9 mouse cellular contexts compared by ENCODE assay signal in the genomic region with DNA sequence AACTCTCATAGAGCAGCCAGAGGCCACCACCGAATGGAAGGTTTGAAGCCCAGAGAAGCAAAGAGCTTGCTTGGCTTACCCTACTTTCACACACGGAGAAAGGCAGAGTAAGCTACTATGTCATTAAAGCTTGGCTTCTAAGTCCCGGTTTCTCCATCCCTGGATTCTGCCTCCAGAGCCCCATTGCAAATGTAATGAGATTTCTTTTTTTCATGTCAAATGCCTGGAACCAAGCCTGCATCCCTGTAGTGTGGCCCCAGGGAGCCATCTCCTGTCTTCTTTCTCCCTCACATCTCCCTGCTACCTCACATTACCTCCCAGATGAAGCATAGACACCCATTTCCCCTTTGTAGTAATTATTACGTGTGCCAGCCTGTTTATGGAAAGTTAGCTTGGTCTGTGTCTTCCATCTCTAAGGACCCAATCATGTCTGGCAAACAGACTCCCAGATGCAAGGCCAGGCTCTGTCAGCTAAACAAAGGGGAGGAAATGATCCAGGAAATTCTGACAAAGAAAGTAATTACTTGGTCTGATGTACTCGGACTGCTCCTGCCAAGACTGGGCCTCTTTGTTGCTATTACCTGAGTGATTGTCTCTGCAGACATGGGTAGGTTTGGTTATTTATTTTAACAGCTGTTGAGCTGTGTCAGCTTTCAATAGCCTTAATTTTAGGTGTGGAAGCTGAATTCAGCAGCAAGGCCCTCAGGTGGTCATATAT. TPM values are rescaled to one million over a fixed set of nuclear protein-coding genes. Genes with fewer than 3 reads are reported as not detected.
DNase-seq lines count a peak whose midpoint lies in the region; ATAC-seq lines count a peak whose summit lies in the region.
"Had no signal": no experiment of that assay in that cellular context is flagged by ENCODE, and none has a peak within 500 bp of the region (broad histone marks: within the 10 kb centered on the region; RNA-seq: fewer than 3 reads in every experiment).

No protein-coding gene starts in this region.

- H3K27ac ChIP-seq in forebrain, embryonic 13.5 days, result peak overlapping the region; percentile 19
- H3K27ac ChIP-seq in forebrain, embryonic 12.5 days, result no peak overlapping the region
- H3K27ac ChIP-seq: embryonic facial prominence, embryonic 13.5 days had no signal

- peak; percentile 59 for DNase-seq in Muller cell, postnatal 12 days (ENCODE audit: inconsistent ontology term)
- peak; percentile 19 to 38 for DNase-seq in heart, postnatal 10 days
- peak; percentile 66 for DNase-seq in lung, postnatal 10 days
- DNase-seq in adrenal gland, postnatal 10 days, result no peak
- no peak for DNase-seq in layer of hippocampus, adult 11-12 months (ENCODE audit: low spot score)

- no peaks in the 10 kb centered on the region for H3K9me3 ChIP-seq in forebrain, embryonic 13.5 days (replicated peaks)
- no peaks in the 10 kb centered on the region for H3K9me3 ChIP-seq in forebrain, embryonic 12.5 days
- H3K9me3 ChIP-seq: embryonic facial prominence, embryonic 13.5 days had no signal

- WGBS in forebrain, embryonic 13.5 days, result 44% methylated on average over 5 of the region's 5 CpGs
- 55% methylated on average over 5 of the region's 5 CpGs for WGBS in forebrain, embryonic 12.5 days

- no peak for ATAC-seq in forebrain, embryonic 13.5 days
- no peak for ATAC-seq in forebrain, embryonic 12.5 days (ENCODE audit: low FRiP score)
- no peak for ATAC-seq in activated CD4-positive, CD25-positive, alpha-beta regulatory T cell, adult 4 months

- H3K4me3 ChIP-seq in forebrain, embryonic 13.5 days, result no peak overlapping the region
- no peak overlapping the region for H3K4me3 ChIP-seq in forebrain, embryonic 12.5 days (replicated peaks)
- H3K4me3 ChIP-seq: embryonic facial prominence, embryonic 13.5 days had no signal

- intact Hi-C loops in heart, postnatal 10 days (cut with DNase I), result loop anchor here (10.0 kb wide), 1 partner anchor 88 kb away; the partner anchor contains the start of gene Mboat2

- no peaks in the 10 kb centered on the region for H3K27me3 ChIP-seq in forebrain, embryonic 13.5 days
- H3K27me3 ChIP-seq in forebrain, embryonic 12.5 days, result no peaks in the 10 kb centered on the region
- H3K27me3 ChIP-seq: embryonic facial prominence, embryonic 13.5 days had no signal

- H3K9ac ChIP-seq in forebrain, embryonic 13.5 days, result no peak overlapping the region
- H3K9ac ChIP-seq in forebrain, embryonic 12.5 days, result no peak overlapping the region
- H3K9ac ChIP-seq: embryonic facial prominence, embryonic 13.5 days had no signal

- no peak overlapping the region for H3K4me2 ChIP-seq in forebrain, embryonic 13.5 days
- H3K4me2 ChIP-seq in forebrain, embryonic 12.5 days, result no peak overlapping the region
- H3K4me2 ChIP-seq: embryonic facial prominence, embryonic 13.5 days had no signal

- H3K4me1 ChIP-seq in forebrain, embryonic 13.5 days, result peaks cover 14% of the 10 kb centered on the region
- peaks cover 19% of the 10 kb centered on the region for H3K4me1 ChIP-seq in forebrain, embryonic 12.5 days
- H3K4me1 ChIP-seq: embryonic facial prominence, embryonic 13.5 days had no signal

- no peaks in the 10 kb centered on the region for H3K36me3 ChIP-seq in forebrain, embryonic 13.5 days (ENCODE audit: poor library complexity, severe bottlenecking)
- no peaks in the 10 kb centered on the region for H3K36me3 ChIP-seq in forebrain, embryonic 12.5 days (replicated peaks)
- H3K36me3 ChIP-seq: embryonic facial prominence, embryonic 13.5 days had no signal

RNA-seq across cellular contexts. Expression of gene Rrm2, which starts 38.7 kb away (rescaled TPM):
- polyA plus RNA-seq in forebrain, embryonic 13.5 days (2015; fragmentation: Nextera tagmentation; extraction: Ambion mirVana), result 405 and 421 TPM in 2 replicates
- 525 and 536 TPM in 2 replicates for polyA plus RNA-seq in forebrain, embryonic 12.5 days (2016; fragmentation: Nextera tagmentation; extraction: Ambion mirVana)
- 10 to 100 TPM; 44.3 to 46.4 TPM for total RNA-seq in heart, postnatal 10 days (2021)
- total RNA-seq in adrenal gland, postnatal 10 days (2021), result 10 to 100 TPM; 43.7 to 50.5 TPM
- polyA plus RNA-seq in activated CD4-positive, CD25-positive, alpha-beta regulatory T cell, adult 4 months (2017; shearing (Covaris generic)), result 100 to 1,000 TPM; 134 to 174 TPM

Comparison
In these comparisons a context has a peak if more than half of its experiments do, and no peak if none do; other contexts are left out.
1. DNase-seq: peak in Muller cell, postnatal 12 days (single experiment), heart, postnatal 10 days (2 of 2) and lung, postnatal 10 days (single experiment); none in adrenal gland, postnatal 10 days (single experiment) and layer of hippocampus, adult 11-12 months (single experiment).